Mouse (Mus musculus) C2C12 (cell line): ENCODE results near the gene Impdh1. TPM values are rescaled to one million over a fixed set of nuclear protein-coding genes. Genes with fewer than 3 reads are reported as not detected.
"Not testable (repeated sequence)": the region's sequence is repeated elsewhere in the genome, so short reads cannot be mapped to it uniquely, and the experiment has no call there.

Source experiments
- H3K27me3 ChIP-seq: one replicate; pipeline ENCODE4 v1.6.1; 2011; ENCODE audit not compliant: control insufficient read depth, insufficient read depth, insufficient read length
- H3K36me3 ChIP-seq: one replicate; pipeline ENCODE4 v1.6.1; 2011; ENCODE audit not compliant: control insufficient read depth, insufficient read depth
- H3K4me3 ChIP-seq: one replicate; pipeline ENCODE4 v1.5.1; 2011; ENCODE audit warnings: mild to moderate bottlenecking, control low read depth; ENCODE audit not compliant: poor library complexity, insufficient read depth, severe bottlenecking
- H3K79me2 ChIP-seq: one replicate; pipeline ENCODE4 v1.6.1; 2011; ENCODE audit not compliant: control insufficient read depth, insufficient read depth
- H3K79me3 ChIP-seq: one replicate; pipeline ENCODE4 v1.6.1; 2011; ENCODE audit warnings: low read depth, control low read depth
- H3ac ChIP-seq: one replicate; pipeline ENCODE3; 2011; ENCODE audit warnings: low read depth; ENCODE audit not compliant: control insufficient read depth, insufficient read length
- CEBPB ChIP-seq: IDR thresholded peaks from one replicate; pipeline ENCODE4 v1.6.1; 2011; ENCODE audit warnings: low read depth, mild to moderate bottlenecking, control low read depth, moderate library complexity
- CTCF ChIP-seq: IDR thresholded peaks from one replicate; pipeline ENCODE4 v1.5.1; 2011; ENCODE audit not compliant: control insufficient read depth, insufficient read depth, insufficient read length
- FOSL1 ChIP-seq: IDR thresholded peaks from one replicate; pipeline ENCODE4 v1.8.0; 2011; ENCODE audit warnings: mild to moderate bottlenecking, low read length; ENCODE audit not compliant: poor library complexity, insufficient read depth, severe bottlenecking
- MAX ChIP-seq: IDR thresholded peaks from one replicate; pipeline ENCODE4 v1.6.1; 2011; ENCODE audit warnings: mild to moderate bottlenecking, control low read depth
- MYOD1 ChIP-seq: IDR thresholded peaks from one replicate; pipeline ENCODE4 v1.6.1; 2011; ENCODE audit warnings: low read depth; ENCODE audit not compliant: control insufficient read depth, insufficient read length
- MYOG ChIP-seq: IDR thresholded peaks from one replicate; pipeline ENCODE4 v1.6.1; 2011; ENCODE audit not compliant: control insufficient read depth, insufficient read length; ENCODE audit errors: extremely low read depth
- USF1 ChIP-seq: IDR thresholded peaks from one replicate; pipeline ENCODE4 v1.6.1; 2011; ENCODE audit warnings: low read depth, mild to moderate bottlenecking, control low read depth, moderate library complexity
- polyA plus RNA-seq: library from polyadenylated mRNA; unstranded; fragments of >200 nt; fragmentation: generic; extraction: Trizol; gene quantifications from one replicate; pipeline ENCODE4 v1.2.1, GENCODE M21; 2012; ENCODE audit warnings: missing spikeins

Impdh1 gene
- polyA plus RNA-seq, 1 experiment = 65.9 TPM

DNA sequence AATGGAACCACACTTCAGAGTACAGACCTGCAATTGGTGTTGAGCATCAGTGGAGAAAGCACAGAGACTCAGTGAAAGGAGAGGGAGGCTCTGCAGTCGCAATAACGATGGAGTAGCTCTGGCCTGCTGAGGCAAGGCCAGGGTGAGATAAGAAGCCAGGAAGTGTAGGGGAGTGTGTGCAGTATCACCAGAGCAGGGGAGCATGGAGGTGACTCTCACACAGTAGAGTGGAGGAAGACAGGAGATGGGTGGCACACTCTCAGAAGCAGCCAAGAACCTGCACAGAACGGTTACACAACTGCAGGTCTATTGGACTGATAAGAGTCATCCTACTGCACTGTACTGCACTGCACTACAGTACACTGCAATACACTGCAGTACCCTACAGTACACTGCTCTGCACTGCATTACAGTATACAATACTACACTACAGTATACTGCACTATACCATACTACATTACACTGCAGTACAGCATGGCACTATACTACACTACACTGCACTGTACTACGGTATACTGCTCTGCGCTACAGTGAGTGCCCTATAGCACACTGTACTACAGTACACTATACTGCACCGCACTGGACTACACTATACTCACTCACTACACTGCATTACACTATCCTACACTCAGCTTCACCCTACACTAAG lies 13.2 kb upstream of the Impdh1 start:
- Histone ChIP-seq H3K27me3 (peaks cover 20% of the 10 kb centered on the region), H3ac (no peak overlapping the region), H3K4me3 (no peak overlapping the region), H3K79me2 (no peaks in the 10 kb centered on the region), H3K36me3 (no peaks in the 10 kb centered on the region), H3K79me3 (no peaks in the 10 kb centered on the region)
- TF ChIP-seq MYOG = no peak
- no peak for TF ChIP-seq MYOD1
- TF ChIP-seq MAX = no peak
- TF ChIP-seq CTCF = no peak
- no peak for TF ChIP-seq CEBPB
- no peak for TF ChIP-seq FOSL1
- no peak for TF ChIP-seq USF1

DNA sequence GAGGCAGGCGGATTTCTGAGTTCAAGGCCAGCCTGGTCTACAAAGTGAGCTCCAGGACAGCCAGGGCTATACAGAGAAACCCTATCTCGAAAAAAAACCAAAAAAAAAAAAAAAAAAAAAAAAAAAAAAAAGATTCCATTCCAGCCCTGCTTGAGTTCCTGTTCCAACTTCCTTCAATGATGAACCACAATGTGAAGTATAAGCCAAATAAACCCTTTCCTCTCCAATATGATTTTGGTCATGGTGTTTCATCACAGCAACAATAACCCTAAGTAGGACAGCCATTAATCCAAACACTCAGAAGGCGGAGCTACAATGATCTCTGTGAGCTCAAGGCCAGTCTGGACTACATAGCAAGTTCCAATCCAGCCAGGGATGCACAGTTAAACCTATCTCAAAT lies 1.6 kb upstream of the Impdh1 start:
- H3K79me3 ChIP-seq, H3K79me2 ChIP-seq, H3K4me3 ChIP-seq, H3K36me3 ChIP-seq, H3K27me3 ChIP-seq, H3ac ChIP-seq: not testable (repeated sequence)

DNA sequence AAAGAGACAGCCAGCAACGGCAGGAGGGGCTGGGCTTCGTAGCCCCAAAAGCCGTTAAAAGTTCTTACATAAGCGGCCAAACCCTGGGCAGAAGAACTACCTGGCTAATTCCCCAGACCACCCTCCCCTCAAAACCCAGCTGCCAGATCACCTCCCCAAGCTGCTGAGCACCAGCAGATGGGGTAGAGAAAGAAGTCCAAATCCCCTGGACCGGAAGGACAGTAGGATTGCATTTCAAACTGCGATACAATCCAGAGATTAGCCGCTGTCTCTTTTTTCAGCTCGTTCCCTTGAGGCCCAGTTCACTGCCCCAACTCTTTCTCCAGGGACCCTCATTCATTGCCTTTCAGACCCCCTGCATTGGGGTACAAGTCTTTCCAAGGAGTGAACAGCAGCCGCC lies 983 bp downstream of the Impdh1 start:
- Histone ChIP-seq H3K36me3 (no peaks in the 10 kb centered on the region), H3K27me3 (no peaks in the 10 kb centered on the region), H3K4me3 (peak overlapping the region; percentile 42), H3ac (peak overlapping the region; percentile 71), H3K79me3 (peaks cover 8% of the 10 kb centered on the region), H3K79me2 (peaks cover 17% of the 10 kb centered on the region)
- TF ChIP-seq MYOG (no peak), FOSL1 (no peak)

DNA sequence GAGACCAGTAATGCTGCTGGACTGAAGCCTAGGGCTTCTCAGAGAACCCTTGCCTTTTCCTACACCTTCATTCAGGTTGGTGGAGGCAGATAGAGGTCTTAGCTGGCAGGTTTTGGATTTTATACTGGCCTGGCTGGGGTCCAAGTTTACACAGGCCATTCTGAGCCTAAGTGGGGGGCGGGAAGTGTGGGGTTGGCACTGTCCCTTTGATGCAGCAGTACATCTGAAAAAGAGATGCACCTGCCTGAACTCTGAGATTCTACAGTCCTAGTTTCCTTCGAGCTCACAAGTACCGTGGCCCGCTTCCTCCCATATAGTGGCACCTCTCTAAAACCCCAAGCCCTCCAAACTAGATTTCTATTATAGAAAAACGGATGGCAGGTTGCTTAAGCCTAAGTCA lies 1.4 kb downstream of the Impdh1 start:
- Histone ChIP-seq H3K79me2 (peaks cover 21% of the 10 kb centered on the region), H3K36me3 (no peaks in the 10 kb centered on the region), H3K4me3 (peak overlapping the region; percentile 42), H3ac (no peak overlapping the region), H3K79me3 (peaks cover 8% of the 10 kb centered on the region), H3K27me3 (no peaks in the 10 kb centered on the region)
- TF ChIP-seq MYOG (no peak), MAX (no peak), CTCF (no peak), CEBPB (no peak), MYOD1 (no peak)

DNA sequence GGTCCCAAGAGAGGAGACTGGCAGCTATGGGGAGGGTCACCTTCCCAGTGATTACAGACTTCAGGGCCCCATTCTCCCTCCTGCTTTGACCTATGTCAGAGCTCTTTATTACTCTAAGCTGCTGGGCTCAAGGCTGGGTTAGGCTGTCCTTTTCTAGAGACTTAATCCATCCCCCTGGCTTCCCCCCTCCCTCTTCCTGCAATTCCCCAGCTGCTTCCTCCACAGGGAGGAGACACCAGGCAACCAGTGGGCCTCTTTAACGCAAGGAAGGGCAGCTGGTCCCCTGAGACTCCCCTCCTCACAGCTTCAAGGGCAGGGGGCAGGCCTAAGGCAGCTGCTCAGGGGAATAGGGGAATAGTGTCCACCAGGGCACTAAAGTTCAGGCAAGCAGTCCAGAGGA lies 1.9 kb downstream of the Impdh1 start:
- H3K4me3 ChIP-seq = no peak overlapping the region
- no peaks in the 10 kb centered on the region for H3K27me3 ChIP-seq
- peaks cover 26% of the 10 kb centered on the region for H3K79me2 ChIP-seq
- TF ChIP-seq CEBPB = no peak
- no peak for TF ChIP-seq MYOG
- no peak for TF ChIP-seq MAX
- TF ChIP-seq FOSL1 = no peak
- TF ChIP-seq CTCF = no peak
- no peak for TF ChIP-seq USF1
- TF ChIP-seq MYOD1 = no peak
- peaks cover 11% of the 10 kb centered on the region for H3K79me3 ChIP-seq
- peaks cover 4% of the 10 kb centered on the region for H3K36me3 ChIP-seq
- H3ac ChIP-seq = no peak overlapping the region

DNA sequence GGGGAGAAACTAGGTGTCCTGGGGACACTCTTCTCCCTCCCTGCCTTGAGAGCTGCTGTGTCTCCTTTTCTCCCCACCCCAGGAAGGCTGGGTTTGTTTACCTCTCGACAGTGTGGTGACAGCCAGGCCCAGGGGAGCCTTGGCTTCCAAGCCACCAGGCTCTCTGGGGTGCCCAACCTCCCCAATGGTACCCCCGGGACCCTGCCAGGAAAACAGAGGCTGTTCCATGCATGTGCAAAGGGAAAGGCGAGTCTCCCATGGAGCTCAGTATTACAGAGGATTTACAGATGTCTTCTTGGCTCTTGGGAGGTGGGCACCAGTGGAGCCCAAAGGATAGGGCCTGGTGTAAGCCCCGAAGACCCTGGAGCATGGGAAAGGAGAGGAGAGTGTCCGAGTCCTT lies 2.7 kb downstream of the Impdh1 start:
- no peak for TF ChIP-seq MYOD1
- H3K27me3 ChIP-seq = no peaks in the 10 kb centered on the region

More for the DNA sequence above, 2.7 kb downstream of the Impdh1 start:
- H3ac ChIP-seq = no peak overlapping the region
- peaks cover 34% of the 10 kb centered on the region for H3K79me2 ChIP-seq
- H3K4me3 ChIP-seq = no peak overlapping the region
- H3K79me3 ChIP-seq = peaks cover 11% of the 10 kb centered on the region
- peaks cover 12% of the 10 kb centered on the region for H3K36me3 ChIP-seq
